Mouse (Mus musculus): ENCODE data around the gene Ikzf5. TPM values are rescaled to one million over a fixed set of nuclear protein-coding genes. Genes with fewer than 3 reads are reported as not detected.
A peak's percentile ranks its signal among the peaks of the same experiment; 100 is the strongest.
"Not testable (repeated sequence)": the region's sequence is repeated elsewhere in the genome, so short reads cannot be mapped to it uniquely, and the experiment has no call there.

The Ikzf5 gene
- polyA plus RNA-seq (2015; fragmentation: Nextera tagmentation; extraction: Ambion mirVana), result 17.0 and 17.1 TPM in 2 replicates

GRCm38 (mm10) chr7:131410416-131411058 is at the start of gene Ikzf5, which contains the start of gene Acadsb:
TSS of gene Ikzf5 (minus strand) at chr7:131410521.
TSS of gene Acadsb (plus strand) at chr7:131410601.
- Histone ChIP-seq H3K27me3 (no peaks in the 10 kb centered on the region), H3K36me3 (ENCODE audit: poor library complexity, severe bottlenecking) (no peaks in the 10 kb centered on the region), H3K9me3 (replicated peaks) (no peaks in the 10 kb centered on the region), H3K4me3 (peak within 1 kb of the TSS; percentile 79), H3K9ac (peak within 1 kb of the TSS; percentile 97), H3K4me2 (peak within 1 kb of the TSS; percentile 81), H3K27ac (peak within 1 kb of the TSS; percentile 70), H3K4me1 (peaks cover 27% of the 10 kb centered on the region)
- 0% methylated on average over 42 of the region's 42 CpGs for WGBS
- ATAC-seq, result peak; percentile 99

DNA sequence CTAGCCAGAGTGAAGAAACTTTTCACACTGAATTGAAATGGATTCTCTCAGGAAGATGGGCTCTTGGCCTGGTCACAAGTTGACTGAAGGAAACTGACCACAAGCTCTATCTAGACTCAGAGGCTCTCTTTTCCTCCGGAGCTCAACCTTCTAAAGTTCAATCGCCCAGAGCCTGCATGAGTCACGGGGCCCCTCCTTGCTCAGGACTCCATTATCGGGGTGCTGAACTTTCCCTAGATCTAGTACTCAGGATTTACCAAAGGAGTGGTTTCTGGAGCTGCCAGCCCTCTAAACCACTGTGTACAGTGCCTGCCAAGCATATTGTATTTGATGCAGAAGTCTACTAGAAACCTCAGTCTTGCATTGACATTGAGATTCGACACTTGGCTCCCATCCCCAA is 46.4 kb upstream of the Ikzf5 start:
- no peaks in the 10 kb centered on the region for H3K36me3 ChIP-seq (ENCODE audit: poor library complexity, severe bottlenecking)
- no peak for ATAC-seq
- H3K27ac ChIP-seq, result no peak overlapping the region
- no peak overlapping the region for H3K4me3 ChIP-seq
- no peak overlapping the region for H3K4me2 ChIP-seq
- WGBS, result 93% methylated on average over 5 of the region's 5 CpGs
- H3K9me3 ChIP-seq (replicated peaks), result peaks cover 1% of the 10 kb centered on the region; the same call in 1 of the 2 replicates
- peaks cover 55% of the 10 kb centered on the region for H3K27me3 ChIP-seq
- no peaks in the 10 kb centered on the region for H3K4me1 ChIP-seq
- no peak overlapping the region for H3K9ac ChIP-seq

- Histone ChIP-seq H3K27me3 (peaks cover 5% of the 10 kb centered on the region; the same call in 1 of the 2 replicates), H3K27ac (no peak overlapping the region), H3K4me1 (no peaks in the 10 kb centered on the region), H3K36me3 (ENCODE audit: poor library complexity, severe bottlenecking) (peaks cover 15% of the 10 kb centered on the region), H3K9ac (no peak overlapping the region), H3K9me3 (replicated peaks) (no peaks in the 10 kb centered on the region), H3K4me3 (no peak overlapping the region), H3K4me2 (no peak overlapping the region)
- WGBS, result 68% methylated on average over 3 of the region's 3 CpGs
- ATAC-seq, result no peak
Measured at GRCm38 (mm10) chr7:131437051-131437450, 26.7 kb upstream of the Ikzf5 start.

GRCm38 (mm10) chr7:131434276-131434675 is 24.0 kb upstream of the Ikzf5 start:
- Histone ChIP-seq H3K4me1 (no peaks in the 10 kb centered on the region), H3K4me3 (no peak overlapping the region), H3K9me3 (replicated peaks) (no peaks in the 10 kb centered on the region), H3K9ac (no peak overlapping the region), H3K4me2 (no peak overlapping the region), H3K36me3 (ENCODE audit: poor library complexity, severe bottlenecking) (peaks cover 20% of the 10 kb centered on the region), H3K27ac (no peak overlapping the region), H3K27me3 (peaks cover 5% of the 10 kb centered on the region; the same call in 1 of the 2 replicates)
- 76% methylated on average over 1 of the region's 1 CpGs for WGBS
- ATAC-seq, result no peak

DNA sequence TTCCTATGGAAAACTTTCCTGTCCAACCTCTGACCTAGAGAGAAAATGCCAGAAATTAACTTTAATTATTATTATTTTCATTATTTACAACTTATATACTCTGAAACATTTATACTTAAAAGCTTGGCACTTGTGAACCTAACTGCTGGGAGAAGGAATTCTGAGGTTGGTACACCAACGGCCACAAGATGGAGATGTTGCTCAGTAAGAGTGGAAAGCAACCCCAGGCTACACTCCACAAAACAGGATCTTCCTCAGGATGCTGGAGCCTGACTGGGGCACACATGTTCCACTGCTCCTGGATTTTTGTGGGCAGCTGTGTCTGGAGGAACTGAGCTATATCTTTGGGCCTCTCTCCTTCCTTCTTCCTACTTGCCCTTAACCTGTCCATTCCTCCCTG is 21.9 kb upstream of the Ikzf5 start:
- no peak for ATAC-seq

DNA sequence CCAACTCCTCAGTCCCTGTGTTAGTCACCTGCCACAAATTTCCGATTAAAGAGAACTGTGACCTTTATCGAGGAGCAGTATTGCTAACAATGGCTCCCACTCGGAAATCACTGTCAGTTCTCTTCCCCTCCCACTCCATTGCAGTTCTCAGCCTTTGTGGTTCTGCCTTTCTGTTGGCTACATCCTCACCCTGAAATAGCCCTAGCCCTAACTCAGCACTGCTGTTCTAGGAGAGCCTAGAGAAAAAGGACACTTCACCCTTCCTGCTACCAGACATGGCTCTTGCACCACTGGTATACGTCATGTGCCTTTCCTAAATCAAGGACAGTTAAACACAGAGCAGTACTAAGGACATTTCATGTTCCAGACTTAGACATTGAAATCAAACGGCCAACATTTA is 17.0 kb upstream of the Ikzf5 start:
- H3K4me3 ChIP-seq, result no peak overlapping the region
- H3K4me1 ChIP-seq, result no peaks in the 10 kb centered on the region
- no peaks in the 10 kb centered on the region for H3K9me3 ChIP-seq (replicated peaks)
- H3K9ac ChIP-seq, result no peak overlapping the region
- no peaks in the 10 kb centered on the region for H3K27me3 ChIP-seq
- 92% methylated on average over 5 of the region's 5 CpGs for WGBS
- ATAC-seq, result no peak
- H3K27ac ChIP-seq, result no peak overlapping the region
- peaks cover 31% of the 10 kb centered on the region for H3K36me3 ChIP-seq (ENCODE audit: poor library complexity, severe bottlenecking)
- no peak overlapping the region for H3K4me2 ChIP-seq

More for the DNA sequence above, 21.9 kb upstream of the Ikzf5 start:
- Histone ChIP-seq H3K9ac (no peak overlapping the region), H3K4me2 (no peak overlapping the region), H3K27ac (no peak overlapping the region), H3K9me3 (replicated peaks) (no peaks in the 10 kb centered on the region), H3K4me3 (no peak overlapping the region), H3K36me3 (ENCODE audit: poor library complexity, severe bottlenecking) (peaks cover 25% of the 10 kb centered on the region), H3K27me3 (peaks cover 5% of the 10 kb centered on the region; the same call in 1 of the 2 replicates), H3K4me1 (no peaks in the 10 kb centered on the region)
- WGBS, result 5% methylated on average over 1 of the region's 1 CpGs

- no peak overlapping the region for H3K4me3 ChIP-seq
- H3K36me3 ChIP-seq (ENCODE audit: poor library complexity, severe bottlenecking), result peaks cover 17% of the 10 kb centered on the region; the same call in 1 of the 2 replicates
- no peaks in the 10 kb centered on the region for H3K4me1 ChIP-seq
- 89% methylated on average over 2 of the region's 2 CpGs for WGBS
- ATAC-seq, result no peak
- no peaks in the 10 kb centered on the region for H3K27me3 ChIP-seq
- no peak overlapping the region for H3K27ac ChIP-seq
- H3K9me3 ChIP-seq (replicated peaks), result no peaks in the 10 kb centered on the region
- H3K4me2 ChIP-seq, result no peak overlapping the region
- H3K9ac ChIP-seq, result no peak overlapping the region
Measured at GRCm38 (mm10) chr7:131424912-131425311, 14.6 kb upstream of the Ikzf5 start.

GRCm38 (mm10) chr7:131417605-131418004 is 7.3 kb upstream of the Ikzf5 start:
- Histone ChIP-seq H3K4me2 (no peak overlapping the region), H3K9me3 (replicated peaks) (no peaks in the 10 kb centered on the region), H3K27me3 (no peaks in the 10 kb centered on the region), H3K27ac (no peak overlapping the region), H3K4me1 (no peaks in the 10 kb centered on the region), H3K9ac (no peak overlapping the region), H3K36me3 (ENCODE audit: poor library complexity, severe bottlenecking) (no peaks in the 10 kb centered on the region), H3K4me3 (no peak overlapping the region)
- ATAC-seq, result no peak

- H3K9me3 ChIP-seq (replicated peaks); H3K36me3 ChIP-seq (ENCODE audit: poor library complexity, severe bottlenecking); ATAC-seq; H3K9ac ChIP-seq; H3K27me3 ChIP-seq; H3K4me1 ChIP-seq; H3K27ac ChIP-seq; H3K4me2 ChIP-seq; H3K4me3 ChIP-seq: not testable (repeated sequence)
Measured at GRCm38 (mm10) chr7:131416742-131417141, 6.4 kb upstream of the Ikzf5 start.

DNA sequence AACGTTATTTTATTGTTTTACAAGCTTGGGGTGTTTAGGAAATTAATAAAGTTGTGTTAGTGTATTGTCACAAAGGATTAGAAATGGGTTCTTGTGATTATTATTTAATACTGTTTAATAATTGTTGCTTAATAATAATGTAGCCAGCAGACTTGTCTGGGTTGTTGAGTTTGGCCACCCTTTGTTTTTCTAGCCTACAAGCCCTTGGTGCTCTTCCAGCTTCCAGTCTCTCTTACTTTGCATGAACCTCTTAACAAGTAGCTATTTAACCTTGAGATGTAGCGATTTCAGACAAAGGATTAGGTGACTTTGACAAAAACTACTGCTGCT is 1.6 kb upstream of the Ikzf5 start:
- 78% methylated on average over 2 of the region's 2 CpGs for WGBS
- Histone ChIP-seq H3K27me3 (no peaks in the 10 kb centered on the region), H3K9me3 (replicated peaks) (no peaks in the 10 kb centered on the region), H3K9ac (no peak overlapping the region), H3K27ac (no peak overlapping the region), H3K4me2 (no peak overlapping the region), H3K36me3 (ENCODE audit: poor library complexity, severe bottlenecking) (no peaks in the 10 kb centered on the region), H3K4me1 (peaks cover 27% of the 10 kb centered on the region), H3K4me3 (no peak overlapping the region)
- no peak for ATAC-seq

- Histone ChIP-seq H3K36me3 (ENCODE audit: poor library complexity, severe bottlenecking) (no peaks in the 10 kb centered on the region), H3K9me3 (replicated peaks) (no peaks in the 10 kb centered on the region), H3K4me2 (peak overlapping the region; percentile 81), H3K9ac (peak overlapping the region; percentile 97), H3K27ac (no peak overlapping the region), H3K4me3 (peak overlapping the region; percentile 79), H3K27me3 (no peaks in the 10 kb centered on the region), H3K4me1 (peaks cover 27% of the 10 kb centered on the region)
- WGBS, result 58% methylated on average over 10 of the region's 10 CpGs
- no peak for ATAC-seq
Measured at GRCm38 (mm10) chr7:131411221-131411940, 1.1 kb upstream of the Ikzf5 start.

DNA sequence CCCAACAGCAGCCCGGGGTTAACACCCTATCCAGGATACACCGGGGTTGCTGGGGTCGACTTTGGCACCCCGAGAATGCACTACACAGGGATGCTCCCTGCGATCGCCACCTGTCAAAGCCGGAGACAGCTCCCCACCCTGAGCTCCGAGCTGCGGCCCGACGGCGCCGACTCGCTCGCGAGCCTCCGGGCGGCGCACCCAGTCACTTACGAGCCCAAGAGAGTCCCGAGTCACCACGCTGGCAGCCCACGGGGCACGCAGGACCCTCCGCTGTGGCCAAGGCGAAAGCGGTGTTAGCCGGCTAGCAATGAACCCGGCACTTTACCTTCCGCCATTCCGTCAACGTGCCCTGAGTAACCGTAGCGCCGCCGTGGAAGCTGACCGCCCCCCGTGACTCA is 334 bp downstream of the Ikzf5 start:
- Histone ChIP-seq H3K36me3 (ENCODE audit: poor library complexity, severe bottlenecking) (no peaks in the 10 kb centered on the region), H3K9ac (peak overlapping the region; percentile 97), H3K27ac (peak overlapping the region; percentile 70), H3K4me1 (peaks cover 27% of the 10 kb centered on the region), H3K4me2 (peak overlapping the region; percentile 81), H3K9me3 (replicated peaks) (no peaks in the 10 kb centered on the region), H3K4me3 (peak overlapping the region; percentile 79), H3K27me3 (no peaks in the 10 kb centered on the region)
- peak; percentile 73 for ATAC-seq
- WGBS, result 1% methylated on average over 38 of the region's 38 CpGs
